Mouse (Mus musculus) embryonic fibroblast, embryonic 13.5 days (primary cell): ENCODE results near the gene Mettl6.

ENCODE experiments used
- CTCF ChIP-seq: IDR thresholded peaks from 2 replicates; pipeline ENCODE4 v1.5.1; 2011; ENCODE audit warnings: mild to moderate bottlenecking, control low read depth, low read length, moderate library complexity, borderline replicate concordance; ENCODE audit not compliant: insufficient read depth
- POLR2A ChIP-seq: IDR thresholded peaks from 2 replicates; pipeline ENCODE4 v1.6.1; 2011; ENCODE audit warnings: low read depth, mild to moderate bottlenecking, control low read depth, low read length, moderate library complexity

DNA sequence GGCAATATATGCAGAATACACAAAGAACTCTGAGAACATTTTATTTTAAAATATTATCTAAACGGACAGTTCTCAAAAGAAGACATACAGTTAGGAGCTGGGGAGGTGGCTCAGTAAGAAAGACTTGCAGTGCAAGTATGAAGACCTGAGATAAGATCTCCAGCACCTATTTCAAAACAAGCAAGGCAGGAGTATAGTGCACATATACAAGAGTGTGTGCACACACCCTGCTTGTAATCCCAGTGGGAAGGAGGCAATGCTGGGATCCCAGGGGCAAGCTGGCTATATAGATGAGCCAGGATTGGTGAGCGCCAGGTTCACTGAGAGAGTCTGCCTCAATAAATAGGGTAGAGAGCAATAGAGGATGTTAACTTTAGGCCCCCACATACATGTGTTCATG is 21.1 kb upstream of the Mettl6 start:
- TF ChIP-seq POLR2A, result no peak
- no peak for TF ChIP-seq CTCF
